21 mouse cellular contexts compared by ENCODE assay signal in genomic region chr12:73060805-73061410, GRCm38 (mm10). TPM values are rescaled to one million over a fixed set of nuclear protein-coding genes. Genes with fewer than 3 reads are reported as not detected.
DNase-seq lines count a peak whose midpoint lies in the region; ATAC-seq and TF ChIP-seq lines count a peak whose summit lies in the region.
"Had no signal": no experiment of that assay in that cellular context is flagged by ENCODE, and none has a peak within 500 bp of the region (broad histone marks: within the 10 kb centered on the region; RNA-seq: fewer than 3 reads in every experiment).

No protein-coding gene starts in this region.

- peak overlapping the region; percentile 55; the same call in 1 of the 2 replicates for H3K27ac ChIP-seq in lung, embryonic 14.5 days (ENCODE audit: low read depth)
- H3K27ac ChIP-seq in brown adipose tissue, adult 24 weeks (replicated peaks; ENCODE audit: low read depth, low read length), result peak overlapping the region; percentile 71
- H3K27ac ChIP-seq in stomach, embryonic 15.5 days, result no peak overlapping the region
- H3K27ac ChIP-seq: hindbrain, postnatal 0 days; limb, embryonic 12.5 days; liver, embryonic 14.5 days; midbrain, embryonic 12.5 days; neural tube, embryonic 15.5 days had no signal

- peak overlapping the region; percentile 13; the same call in 1 of the 2 replicates for H3K4me2 ChIP-seq in lung, embryonic 14.5 days
- peak overlapping the region; percentile 25 for H3K4me2 ChIP-seq in stomach, embryonic 15.5 days
- H3K4me2 ChIP-seq: heart, embryonic 12.5 days; limb, embryonic 12.5 days; midbrain, embryonic 12.5 days; neural tube, embryonic 15.5 days had no signal

- H3K4me3 ChIP-seq in lung, embryonic 14.5 days (ENCODE audit: low read depth, low read length), result no peak overlapping the region
- H3K4me3 ChIP-seq in lung, adult 2 months (replicated peaks; ENCODE audit: extremely low read depth, low read depth, low read length), result no peak overlapping the region
- H3K4me3 ChIP-seq in brown adipose tissue, adult 24 weeks (ENCODE audit: insufficient read depth, low read depth, low read length), result no peak overlapping the region
- no peak overlapping the region for H3K4me3 ChIP-seq in stomach, embryonic 15.5 days (replicated peaks)
- H3K4me3 ChIP-seq: heart, embryonic 12.5 days; limb, embryonic 12.5 days; midbrain, embryonic 12.5 days; neural tube, embryonic 15.5 days had no signal

- DNase-seq in heart, adult 11 months, result peak; percentile 87
- no peak for DNase-seq in heart, adult 8-10 months (ENCODE audit: low spot score)
- DNase-seq in lung, embryonic 14.5 days, result peak; percentile 48
- DNase-seq in lung, adult 2 months, result no peak
- DNase-seq in embryo, embryonic 11 days, result no peak
- DNase-seq: cerebellum, adult 18-20 months; cerebellum, postnatal 36 days; forebrain, postnatal 0 days; heart, postnatal 10 days; kidney, adult 18-20 months; kidney, postnatal 4 days; right cerebral cortex, adult 18-20 months; right cerebral cortex, postnatal 4 days had no signal

- no peaks in the 10 kb centered on the region for H3K4me1 ChIP-seq in lung, embryonic 14.5 days (ENCODE audit: insufficient read depth)
- no peaks in the 10 kb centered on the region for H3K4me1 ChIP-seq in lung, adult 2 months (ENCODE audit: control insufficient read depth, insufficient read depth, low read length)
- H3K4me1 ChIP-seq in brown adipose tissue, adult 24 weeks (ENCODE audit: control insufficient read depth, insufficient read depth, insufficient read length, low read length), result no peaks in the 10 kb centered on the region
- no peaks in the 10 kb centered on the region for H3K4me1 ChIP-seq in stomach, embryonic 15.5 days
- H3K4me1 ChIP-seq: heart, embryonic 12.5 days; limb, embryonic 12.5 days; midbrain, embryonic 12.5 days; neural tube, embryonic 15.5 days had no signal

- H3K9me3 ChIP-seq in lung, embryonic 14.5 days (ENCODE audit: low read depth, low read length), result no peaks in the 10 kb centered on the region
- no peaks in the 10 kb centered on the region for H3K9me3 ChIP-seq in stomach, embryonic 15.5 days
- H3K9me3 ChIP-seq: heart, embryonic 12.5 days; limb, embryonic 12.5 days; midbrain, embryonic 12.5 days; neural tube, embryonic 15.5 days had no signal

- H3K36me3 ChIP-seq in lung, embryonic 14.5 days (ENCODE audit: insufficient read depth), result no peaks in the 10 kb centered on the region
- H3K36me3 ChIP-seq in stomach, embryonic 15.5 days, result no peaks in the 10 kb centered on the region
- H3K36me3 ChIP-seq: heart, embryonic 12.5 days; limb, embryonic 12.5 days; midbrain, embryonic 12.5 days; neural tube, embryonic 15.5 days had no signal

- no peak for TF ChIP-seq CTCF in lung, embryonic 14.5 days (IDR thresholded peaks at IDR 0.05; ENCODE audit: low read depth)
- no peak for TF ChIP-seq CTCF in lung, adult 2 months (IDR thresholded peaks at IDR 0.05; ENCODE audit: insufficient read depth, low read length)

- H3K27me3 ChIP-seq in lung, embryonic 14.5 days (ENCODE audit: insufficient read depth, low read length), result 0 out of 2 replicates have a peak, but pooled peaks cover 2% of the 10 kb centered on the region
- H3K27me3 ChIP-seq in stomach, embryonic 15.5 days (replicated peaks), result peaks cover 13% of the 10 kb centered on the region; the same call in 1 of the 2 replicates
- H3K27me3 ChIP-seq: heart, embryonic 12.5 days; limb, embryonic 12.5 days had no signal

- H3K9ac ChIP-seq in lung, embryonic 14.5 days, result no peak overlapping the region
- no peak overlapping the region for H3K9ac ChIP-seq in stomach, embryonic 15.5 days
- H3K9ac ChIP-seq: forebrain, postnatal 0 days; heart, embryonic 12.5 days; limb, embryonic 12.5 days; liver, embryonic 14.5 days; midbrain, embryonic 12.5 days; neural tube, embryonic 15.5 days had no signal

- WGBS in lung, embryonic 14.5 days, result 36% methylated on average over 9 of the region's 9 CpGs
- WGBS in lung, adult 2 months, result 41% methylated on average over 9 of the region's 9 CpGs
- WGBS in stomach, embryonic 15.5 days, result 36% methylated on average over 9 of the region's 9 CpGs

- ATAC-seq in lung, embryonic 14.5 days (ENCODE audit: insufficient read depth), result peak; percentile 69
- peak; percentile 72 for ATAC-seq in stomach, embryonic 15.5 days (ENCODE audit: insufficient read depth, low FRiP score, low read depth)
- ATAC-seq: forebrain, postnatal 0 days; hindbrain, postnatal 0 days had no signal

- TF ChIP-seq POLR2A in lung, adult 2 months (IDR thresholded peaks at IDR 0.05; ENCODE audit: borderline replicate concordance, extremely low read depth, low read depth, low read length), result no peak

RNA-seq across cellular contexts. Expression of gene Six1, which starts 7.2 kb away (rescaled TPM):
- 1 to 10 TPM; 1.6 to 3.6 (median 2.9) TPM for total RNA-seq in heart, adult 8-10 months (2022)
- polyA plus RNA-seq in lung, embryonic 14.5 days (2014; fragmentation: Nextera tagmentation; extraction: Ambion mirVana), result 0.45 and 0.53 TPM in 2 replicates
- polyA plus RNA-seq in lung, adult 2 months (2012; rRNA removed), result 3.0 and 3.6 TPM in 2 replicates
- polyA plus RNA-seq in brown adipose tissue, adult 24 weeks (2012; ENCODE audit: insufficient read depth, insufficient read length, missing spikeins), result 14.0 and 20.7 TPM in 2 replicates
- 0.08 and 0.72 TPM in 2 replicates for polyA plus RNA-seq in stomach, embryonic 15.5 days (2015; fragmentation: Nextera tagmentation; extraction: Ambion mirVana)

RNA-seq across cellular contexts. Expression of gene Six4, which starts 52.3 kb away (rescaled TPM):
- total RNA-seq in heart, adult 8-10 months (2022), result 1 to 10 TPM; 5.1 to 7.8 (median 6.7) TPM
- 3.4 and 3.8 TPM in 2 replicates for polyA plus RNA-seq in lung, embryonic 14.5 days (2014; fragmentation: Nextera tagmentation; extraction: Ambion mirVana)
- 2.1 and 2.6 TPM in 2 replicates for polyA plus RNA-seq in lung, adult 2 months (2012; rRNA removed)
- polyA plus RNA-seq in brown adipose tissue, adult 24 weeks (2012; ENCODE audit: insufficient read depth, insufficient read length, missing spikeins), result 0.79 and 0.92 TPM in 2 replicates
- 0.74 and 0.90 TPM in 2 replicates for polyA plus RNA-seq in stomach, embryonic 15.5 days (2015; fragmentation: Nextera tagmentation; extraction: Ambion mirVana)

Comparison
In these comparisons a context has a peak if more than half of its experiments do, and no peak if none do; other contexts are left out.
1. DNase-seq: peak in heart, adult 11 months (single experiment) and lung, embryonic 14.5 days (single experiment); none in heart, adult 8-10 months (single experiment), lung, adult 2 months (single experiment) and embryo, embryonic 11 days (single experiment).